ENCODE assay signal across 25 mouse cellular contexts in genomic region chr17:44020707-44021220, GRCm38 (mm10). TPM values are rescaled to one million over a fixed set of nuclear protein-coding genes. Genes with fewer than 3 reads are reported as not detected.
DNase-seq lines count a peak whose midpoint lies in the region; ATAC-seq lines count a peak whose summit lies in the region.
"Had no signal": no experiment of that assay in that cellular context is flagged by ENCODE, and none has a peak within 500 bp of the region (broad histone marks: within the 10 kb centered on the region; RNA-seq: fewer than 3 reads in every experiment).

No protein-coding gene starts in this region.

- no peak overlapping the region for H3K4me3 ChIP-seq in heart, embryonic 13.5 days
- H3K4me3 ChIP-seq in heart, embryonic 16.5 days (ENCODE audit: low read length): no peak overlapping the region
- H3K4me3 ChIP-seq: erythroblast, embryonic 14.5 days; layer of hippocampus, adult 2 months; midbrain, embryonic 10.5 days; midbrain, embryonic 15.5 days; neural tube, embryonic 15.5 days had no signal

- peaks cover 9% of the 10 kb centered on the region for H3K36me3 ChIP-seq in heart, embryonic 13.5 days
- H3K36me3 ChIP-seq in heart, embryonic 16.5 days (ENCODE audit: control insufficient read depth, insufficient read depth): peaks cover 8% of the 10 kb centered on the region; the same call in 1 of the 2 replicates
- H3K36me3 ChIP-seq: midbrain, embryonic 10.5 days; midbrain, embryonic 15.5 days had no signal

- no peak overlapping the region for H3K4me2 ChIP-seq in heart, embryonic 13.5 days
- no peak overlapping the region for H3K4me2 ChIP-seq in heart, embryonic 16.5 days (ENCODE audit: low read depth, low read length)
- H3K4me2 ChIP-seq: lung, embryonic 14.5 days; midbrain, embryonic 15.5 days; neural tube, embryonic 15.5 days had no signal

- H3K9me3 ChIP-seq in heart, embryonic 13.5 days: no peaks in the 10 kb centered on the region
- H3K9me3 ChIP-seq in heart, embryonic 16.5 days (replicated peaks; ENCODE audit: control insufficient read depth, low read length): peaks cover 2% of the 10 kb centered on the region; the same call in 1 of the 2 replicates
- H3K9me3 ChIP-seq: midbrain, embryonic 10.5 days; midbrain, embryonic 15.5 days; neural tube, embryonic 15.5 days had no signal

- no peaks in the 10 kb centered on the region for H3K27me3 ChIP-seq in heart, embryonic 13.5 days (replicated peaks)
- no peaks in the 10 kb centered on the region for H3K27me3 ChIP-seq in heart, embryonic 16.5 days (ENCODE audit: control insufficient read depth, insufficient read depth, low read length)
- H3K27me3 ChIP-seq: midbrain, embryonic 15.5 days; neural tube, embryonic 15.5 days had no signal

- H3K4me1 ChIP-seq in heart, embryonic 13.5 days: peaks cover 15% of the 10 kb centered on the region
- peaks cover 5% of the 10 kb centered on the region for H3K4me1 ChIP-seq in heart, embryonic 16.5 days (ENCODE audit: control insufficient read depth, insufficient read depth, low read length)

- no peak overlapping the region for H3K9ac ChIP-seq in heart, embryonic 13.5 days
- H3K9ac ChIP-seq in heart, embryonic 16.5 days (ENCODE audit: low read length): no peak overlapping the region
- H3K9ac ChIP-seq: liver, embryonic 14.5 days; lung, embryonic 14.5 days; midbrain, embryonic 15.5 days; neural tube, embryonic 15.5 days had no signal

- no peak for ATAC-seq in heart, embryonic 13.5 days (ENCODE audit: extremely low read depth, insufficient number of reproducible peaks, low FRiP score, low TSS enrichment)
- ATAC-seq in heart, embryonic 16.5 days (replicated peaks; ENCODE audit: extremely low read depth, insufficient read depth, low FRiP score): peak; percentile 63
- ATAC-seq: CD4-positive, CD25-positive, alpha-beta regulatory T cell, adult 4 months; hindbrain, embryonic 16.5 days; midbrain, embryonic 15.5 days had no signal

- DNase-seq in heart, adult 11 months: peak; percentile 94
- DNase-seq in heart, postnatal 14 days: no peak
- no peak for DNase-seq in heart, postnatal 10 days
- peak; percentile 6 for DNase-seq in retina, postnatal 1 day
- DNase-seq in urinary bladder, adult 2 months (ENCODE audit: low spot score): no peak
- DNase-seq: adrenal gland, postnatal 25 days; gastrocnemius, postnatal 10 days; kidney, adult 2 months; kidney, postnatal 36 days; lung, embryonic 14.5 days; lung, postnatal 14 days; right cerebral cortex, adult 18-20 months; spleen, adult 18-20 months; thymus, adult 18-20 months; thymus, postnatal 25 days had no signal

- intact Hi-C loops in heart, postnatal 14 days (cut with DNase I): loop anchor here (5.0 kb wide), 1 partner anchor 48 kb away; no protein-coding TSS in a partner anchor
- intact Hi-C loops in heart, postnatal 10 days (cut with DNase I): no loop called here

- WGBS in heart, embryonic 13.5 days: 56% methylated on average over 6 of the region's 6 CpGs
- 45% methylated on average over 6 of the region's 6 CpGs for WGBS in heart, embryonic 16.5 days

- peak overlapping the region; percentile 48 for H3K27ac ChIP-seq in heart, embryonic 13.5 days (replicated peaks)
- H3K27ac ChIP-seq in heart, embryonic 16.5 days (ENCODE audit: low read length): peak overlapping the region; percentile 61
- H3K27ac ChIP-seq: layer of hippocampus, adult 2 months; liver, embryonic 14.5 days; midbrain, embryonic 10.5 days; midbrain, embryonic 15.5 days; neural tube, embryonic 15.5 days had no signal

RNA-seq across cellular contexts. Expression of gene Enpp5, which starts 57.8 kb away (rescaled TPM):
- total RNA-seq in heart, postnatal 14 days (2021): 10 to 100 TPM in 1 of 2 experiments, 1 to 10 TPM in 1; 9.0 to 10.3 TPM
- polyA plus RNA-seq in heart, embryonic 13.5 days (2015; fragmentation: Nextera tagmentation; extraction: Ambion mirVana): 15.8 and 16.2 TPM in 2 replicates
- total RNA-seq in heart, postnatal 10 days (2021): 1 to 10 TPM; 9.2 to 9.4 TPM
- 20.7 and 24.3 TPM in 2 replicates for polyA plus RNA-seq in heart, embryonic 16.5 days (2015; fragmentation: Nextera tagmentation; extraction: Ambion mirVana)
- polyA plus RNA-seq in urinary bladder, adult 2 months (2012; rRNA removed): 93.3 and 101 TPM in 2 replicates

Comparison
In these comparisons a context has a peak if more than half of its experiments do, and no peak if none do; other contexts are left out.
1. DNase-seq: peak in heart, adult 11 months (single experiment) and retina, postnatal 1 day (single experiment); none in heart, postnatal 14 days (0 of 2), heart, postnatal 10 days (0 of 2) and urinary bladder, adult 2 months (single experiment).